ENCODE assay signal across 26 mouse cellular contexts in genomic region chr9:47616391-47616790, GRCm38 (mm10).
DNase-seq lines count a peak whose midpoint lies in the region; ATAC-seq and TF ChIP-seq lines count a peak whose summit lies in the region.
"Had no signal": no experiment of that assay in that cellular context is flagged by ENCODE, and none has a peak within 500 bp of the region (broad histone marks: within the 10 kb centered on the region; RNA-seq: fewer than 3 reads in every experiment).

No protein-coding gene starts in this region.

- 24% methylated on average over 4 of the region's 4 CpGs for WGBS in heart, embryonic 14.5 days

- no peaks in the 10 kb centered on the region for H3K27me3 ChIP-seq in heart, embryonic 14.5 days (ENCODE audit: control insufficient read depth, insufficient read depth, low read length)
- H3K27me3 ChIP-seq: embryonic facial prominence, embryonic 13.5 days; forebrain, embryonic 12.5 days; hindbrain, embryonic 15.5 days; neural tube, embryonic 15.5 days; Patski had no signal

- ATAC-seq in heart, embryonic 14.5 days (ENCODE audit: insufficient number of reproducible peaks, insufficient read depth, low FRiP score, low read depth) = no peak
- ATAC-seq: liver, postnatal 0 days; lung, postnatal 0 days; Patski had no signal

- peak overlapping the region; percentile 42 for H3K4me2 ChIP-seq in heart, embryonic 14.5 days (ENCODE audit: low read length)
- H3K4me2 ChIP-seq: embryonic facial prominence, embryonic 13.5 days; forebrain, embryonic 12.5 days; hindbrain, embryonic 15.5 days; limb, embryonic 12.5 days; liver, embryonic 11.5 days; neural tube, embryonic 15.5 days had no signal

- H3K9me3 ChIP-seq in heart, embryonic 14.5 days (ENCODE audit: control insufficient read depth, low read length) = no peaks in the 10 kb centered on the region
- H3K9me3 ChIP-seq: embryonic facial prominence, embryonic 13.5 days; forebrain, embryonic 12.5 days; hindbrain, embryonic 15.5 days; limb, embryonic 12.5 days; midbrain, embryonic 10.5 days; neural tube, embryonic 15.5 days had no signal

- no peak for TF ChIP-seq CTCF in gastrocnemius, adult 2 months (IDR thresholded peaks at IDR 0.05)
- no peak for TF ChIP-seq CTCF in layer of hippocampus, adult 2 months (conservative IDR thresholded peaks at IDR 0.05)

- intact Hi-C loops in gastrocnemius, adult 2 months (cut with DNase I) = no loop called here

- H3K4me3 ChIP-seq in gastrocnemius, adult 2 months = peak overlapping the region; percentile 32
- no peak overlapping the region for H3K4me3 ChIP-seq in layer of hippocampus, adult 2 months
- H3K4me3 ChIP-seq in heart, embryonic 14.5 days (ENCODE audit: control insufficient read depth in 1 of 2, insufficient read depth in 1 of 2, low read depth in 1 of 2, low read length in 2 of 2) = no peak overlapping the region
- H3K4me3 ChIP-seq: embryonic facial prominence, embryonic 13.5 days; erythroblast, embryonic 14.5 days; forebrain, embryonic 12.5 days; hindbrain, embryonic 15.5 days; limb, embryonic 12.5 days; midbrain, embryonic 10.5 days; neural tube, embryonic 15.5 days had no signal

- peaks cover 8 to 30% of the 10 kb centered on the region in 2 experiments for H3K4me1 ChIP-seq in heart, embryonic 14.5 days (ENCODE audit: control insufficient read depth in 2 of 2, insufficient read depth in 2 of 2, low read length in 2 of 2)

- no peaks in the 10 kb centered on the region for H3K36me3 ChIP-seq in heart, embryonic 14.5 days (ENCODE audit: control insufficient read depth, insufficient read depth, low read length)
- H3K36me3 ChIP-seq: embryonic facial prominence, embryonic 13.5 days; forebrain, embryonic 12.5 days; hindbrain, embryonic 15.5 days; limb, embryonic 12.5 days; midbrain, embryonic 10.5 days; neural tube, embryonic 15.5 days had no signal

- no peak for DNase-seq in gastrocnemius, adult 2 months
- DNase-seq in gastrocnemius, postnatal 25 days = no peak
- no peak for DNase-seq in layer of hippocampus, adult 2 months (ENCODE audit: low spot score in 2 of 2)
- no peak for DNase-seq in layer of hippocampus, adult 9-10 months (ENCODE audit: low spot score)
- no peak for DNase-seq in adrenal gland, adult 2 months
- DNase-seq in urinary bladder, postnatal 4 days (ENCODE audit: low spot score in 2 of 2) = no peak
- DNase-seq: cerebellum, adult 11-12 months; cerebellum, postnatal 14 days; embryo, embryonic 11 days; gastrocnemius, postnatal 14 days; kidney, adult 2 months; kidney, postnatal 10 days; liver, postnatal 0 days had no signal

- H3K9ac ChIP-seq in heart, embryonic 14.5 days (ENCODE audit: low read length) = no peak overlapping the region
- H3K9ac ChIP-seq: embryonic facial prominence, embryonic 13.5 days; forebrain, embryonic 12.5 days; hindbrain, embryonic 15.5 days; limb, embryonic 12.5 days; liver, postnatal 0 days; neural tube, embryonic 15.5 days had no signal

- H3K27ac ChIP-seq in gastrocnemius, adult 2 months = peak overlapping the region; percentile 60; the same call in 1 of the 2 replicates
- H3K27ac ChIP-seq in layer of hippocampus, adult 2 months = peak overlapping the region; percentile 51; the same call in 1 of the 2 replicates
- peak overlapping the region; percentile 48 to 59 for H3K27ac ChIP-seq in heart, embryonic 14.5 days (replicated peaks in 1 of 2; ENCODE audit: control insufficient read depth in 1 of 2, insufficient read depth in 1 of 2, low read depth in 2 of 2, low read length in 2 of 2)
- H3K27ac ChIP-seq: embryonic facial prominence, embryonic 13.5 days; forebrain, embryonic 12.5 days; hindbrain, embryonic 15.5 days; limb, embryonic 12.5 days; macrophage; midbrain, embryonic 10.5 days; neural tube, embryonic 15.5 days; stomach, postnatal 0 days had no signal
